Mouse (Mus musculus): ENCODE results near the gene Ccdc167.

DNA sequence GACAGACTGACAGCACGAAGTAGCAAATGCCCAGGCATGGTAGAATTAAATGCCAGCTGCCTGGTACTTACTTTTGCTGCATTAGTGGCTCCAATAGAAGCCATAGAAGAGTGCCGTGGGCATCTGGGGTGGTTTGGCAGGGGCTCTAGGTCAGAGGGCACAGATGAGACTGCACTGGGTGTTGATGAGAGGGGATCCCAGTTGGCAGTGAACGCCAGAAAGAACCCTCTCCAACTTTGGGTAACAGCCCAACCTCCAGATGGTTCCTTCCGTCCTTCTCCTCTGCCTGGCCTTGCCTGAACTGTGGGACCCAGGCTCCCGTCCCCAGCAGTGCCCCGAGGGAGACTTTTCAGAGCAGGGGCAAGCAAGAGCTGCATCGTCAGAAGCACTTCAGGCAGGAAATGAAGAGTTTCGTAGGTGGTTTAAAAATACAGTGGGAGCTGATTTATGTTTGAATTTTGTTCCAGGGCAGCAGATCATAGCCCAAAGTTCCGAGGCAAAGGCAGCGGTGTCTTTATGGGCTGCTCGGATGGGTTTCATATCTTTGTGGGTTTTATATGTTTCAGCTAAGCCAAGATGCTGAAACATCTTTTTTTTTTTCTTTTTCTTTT is 4.0 kb upstream of the Ccdc167 start:
- TF ChIP-seq CTCF (IDR thresholded peaks at IDR 0.05; ENCODE audit: borderline replicate concordance, insufficient read depth, low read length) (no peak), POLR2A (IDR thresholded peaks at IDR 0.05; ENCODE audit: low read depth, low read length) (no peak)

All from embryonic fibroblast, embryonic 13.5 days (primary cell).